Mouse (Mus musculus): Measurements from ENCODE around the gene Dido1.
A peak's percentile ranks its signal among the peaks of the same experiment; 100 is the strongest.
"Not testable (repeated sequence)": the region's sequence is repeated elsewhere in the genome, so short reads cannot be mapped to it uniquely, and the experiment has no call there.

The Dido1 gene

GRCm38 (mm10) chr2:180723865-180724264 is 14.1 kb upstream of the Dido1 start:
- DNase-seq = no peak

- not testable (repeated sequence) for DNase-seq
Measured at GRCm38 (mm10) chr2:180722748-180723147, 12.9 kb upstream of the Dido1 start.

GRCm38 (mm10) chr2:180712037-180712689 is 2.4 kb upstream of the Dido1 start:
- DNase-seq = no peak

GRCm38 (mm10) chr2:180711527-180711926 is 1.7 kb upstream of the Dido1 start:
- no peak for DNase-seq

GRCm38 (mm10) chr2:180710276-180711155 is 717 bp upstream of the Dido1 start:
- no peak for DNase-seq

GRCm38 (mm10) chr2:180709023-180709922 is 526 bp downstream of the Dido1 start:
- no peak for DNase-seq

GRCm38 (mm10) chr2:180705975-180706374 is 3.8 kb downstream of the Dido1 start:
- no peak for DNase-seq

GRCm38 (mm10) chr2:180705066-180705465 is 4.7 kb downstream of the Dido1 start:
- DNase-seq = no peak

- DNase-seq = peak; percentile 96
Measured at GRCm38 (mm10) chr2:180704591-180704990, 5.2 kb downstream of the Dido1 start.

GRCm38 (mm10) chr2:180703645-180704359 is 6.0 kb downstream of the Dido1 start:
- DNase-seq = no peak

- DNase-seq = no peak
Measured at GRCm38 (mm10) chr2:180703175-180703574, 6.6 kb downstream of the Dido1 start.

GRCm38 (mm10) chr2:180702701-180703149 is 7.1 kb downstream of the Dido1 start:
- no peak for DNase-seq

- DNase-seq = peak; percentile 93
Measured at GRCm38 (mm10) chr2:180701767-180702621, 7.8 kb downstream of the Dido1 start.

GRCm38 (mm10) chr2:180701053-180701766 is 8.6 kb downstream of the Dido1 start:
- no peak for DNase-seq

- DNase-seq = peak; percentile 81
Measured at GRCm38 (mm10) chr2:180700457-180700856, 9.3 kb downstream of the Dido1 start.

GRCm38 (mm10) chr2:180695176-180695575 is 14.6 kb downstream of the Dido1 start:
- DNase-seq = no peak

- DNase-seq = no peak
Measured at GRCm38 (mm10) chr2:180692630-180693029, 17.2 kb downstream of the Dido1 start.

- no peak for DNase-seq
Measured at GRCm38 (mm10) chr2:180689841-180690240, 20.0 kb downstream of the Dido1 start.

GRCm38 (mm10) chr2:180684031-180684430 is 25.8 kb downstream of the Dido1 start:
- no peak for DNase-seq

- no peak for DNase-seq
Measured at GRCm38 (mm10) chr2:180683524-180683923, 26.3 kb downstream of the Dido1 start.

- DNase-seq = no peak
Measured at GRCm38 (mm10) chr2:180681225-180681624, 28.6 kb downstream of the Dido1 start.

Data from kidney, adult 9 months (tissue).